In the genomic region with DNA sequence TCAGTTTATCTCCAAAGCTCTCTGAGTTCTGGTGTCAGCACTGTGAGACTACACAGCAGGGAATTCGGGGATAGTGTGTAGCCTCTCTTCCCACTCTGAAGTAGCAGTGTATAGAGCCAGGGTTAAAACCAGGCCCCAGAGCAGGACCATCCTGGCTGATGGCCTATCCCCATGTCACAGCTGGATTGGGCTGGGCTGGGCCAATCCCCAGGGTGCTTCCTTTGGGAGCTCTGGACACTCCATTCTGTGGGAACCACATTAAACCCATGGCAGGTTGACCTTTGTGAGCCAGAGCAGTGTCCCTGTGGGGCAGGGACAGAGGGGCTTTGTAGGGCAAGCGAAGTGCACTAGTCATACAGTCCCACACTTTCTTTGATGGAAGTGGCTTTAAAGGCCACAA, we compare ENCODE assay signal across 22 mouse cellular contexts. TPM values are rescaled to one million over a fixed set of nuclear protein-coding genes. Genes with fewer than 3 reads are reported as not detected.
DNase-seq lines count a peak whose midpoint lies in the region; ATAC-seq and TF ChIP-seq lines count a peak whose summit lies in the region.
"Had no signal": no experiment of that assay in that cellular context is flagged by ENCODE, and none has a peak within 500 bp of the region (broad histone marks: within the 10 kb centered on the region; RNA-seq: fewer than 3 reads in every experiment).

No protein-coding gene starts in this region.

- ATAC-seq in embryonic facial prominence, embryonic 14.5 days (ENCODE audit: low read depth), result no peak
- no peak for ATAC-seq in forebrain, postnatal 0 days
- ATAC-seq: midbrain, embryonic 13.5 days had no signal

- H3K36me3 ChIP-seq in embryonic facial prominence, embryonic 14.5 days (ENCODE audit: control insufficient read depth, insufficient read depth, low read length), result 0 out of 2 replicates have a peak, but pooled peaks cover 4% of the 10 kb centered on the region
- peaks cover 30% of the 10 kb centered on the region for H3K36me3 ChIP-seq in macrophage (ENCODE audit: inconsistent target)
- H3K36me3 ChIP-seq in forebrain, postnatal 0 days (ENCODE audit: insufficient read depth), result no peaks in the 10 kb centered on the region
- H3K36me3 ChIP-seq: forebrain, embryonic 10.5 days; hindbrain, embryonic 12.5 days; liver, embryonic 15.5 days; midbrain, embryonic 13.5 days had no signal

- no peaks in the 10 kb centered on the region for H3K9me3 ChIP-seq in embryonic facial prominence, embryonic 14.5 days (ENCODE audit: control insufficient read depth, low read length)
- no peaks in the 10 kb centered on the region for H3K9me3 ChIP-seq in forebrain, postnatal 0 days (ENCODE audit: low read length)
- H3K9me3 ChIP-seq: forebrain, embryonic 10.5 days; hindbrain, embryonic 12.5 days; liver, embryonic 15.5 days; midbrain, embryonic 13.5 days had no signal

- 0 out of 2 replicates have a peak overlapping the region, but pooled peaks have one; percentile 4 for H3K4me2 ChIP-seq in embryonic facial prominence, embryonic 14.5 days (ENCODE audit: low read depth, low read length)
- H3K4me2 ChIP-seq in forebrain, postnatal 0 days (ENCODE audit: low read depth), result no peak overlapping the region
- H3K4me2 ChIP-seq: hindbrain, embryonic 12.5 days; midbrain, embryonic 13.5 days had no signal

- DNase-seq in heart, postnatal 4 days, result peak; percentile 29
- no peak for DNase-seq in heart, postnatal 36 days
- DNase-seq in embryonic facial prominence, embryonic 14.5 days (ENCODE audit: low spot score), result no peak
- no peak for DNase-seq in spleen, postnatal 36 days (ENCODE audit: low spot score in 2 of 2)
- no peak for DNase-seq in forebrain, postnatal 0 days
- DNase-seq: cerebellum, adult 9-11 months; kidney, postnatal 25 days; right cerebral cortex, postnatal 14 days; thymus, postnatal 14 days had no signal

- peak overlapping the region; percentile 69 for H3K4me3 ChIP-seq in bone marrow macrophage, adult 2 months (ENCODE audit: insufficient read depth, low read length)
- no peak overlapping the region for H3K4me3 ChIP-seq in embryonic facial prominence, embryonic 14.5 days (ENCODE audit: low read depth, low read length)
- H3K4me3 ChIP-seq in macrophage (ENCODE audit: inconsistent target), result peak overlapping the region; percentile 73
- H3K4me3 ChIP-seq in forebrain, postnatal 0 days (ENCODE audit: low read depth, low read length), result no peak overlapping the region
- H3K4me3 ChIP-seq: forebrain, embryonic 10.5 days; hindbrain, embryonic 12.5 days; liver, embryonic 15.5 days; midbrain, embryonic 13.5 days had no signal

- peaks cover 66% of the 10 kb centered on the region for H3K79me2 ChIP-seq in macrophage (ENCODE audit: inconsistent target)

- 75% methylated on average over 2 of the region's 2 CpGs for WGBS in embryonic facial prominence, embryonic 14.5 days
- 91% methylated on average over 2 of the region's 2 CpGs for WGBS in macrophage (ENCODE audit: missing documents)
- 63% methylated on average over 2 of the region's 2 CpGs for WGBS in forebrain, postnatal 0 days

- TF ChIP-seq POLR2A in bone marrow macrophage, adult 2 months (IDR thresholded peaks at IDR 0.05; ENCODE audit: borderline replicate concordance, low read depth, low read length), result no peak

- intact Hi-C loops in heart, postnatal 36 days (cut with DNase I), result no loop called here

- H3K4me1 ChIP-seq in bone marrow macrophage, adult 2 months (ENCODE audit: control insufficient read depth, insufficient read depth, low read length), result peaks cover 39% of the 10 kb centered on the region
- peaks cover 32% of the 10 kb centered on the region for H3K4me1 ChIP-seq in embryonic facial prominence, embryonic 14.5 days (ENCODE audit: control insufficient read depth, insufficient read depth, low read length)
- no peaks in the 10 kb centered on the region for H3K4me1 ChIP-seq in forebrain, postnatal 0 days (ENCODE audit: insufficient read depth)

- H3K27me3 ChIP-seq in embryonic facial prominence, embryonic 14.5 days (replicated peaks; ENCODE audit: control insufficient read depth, insufficient read depth, low read length), result no peaks in the 10 kb centered on the region
- 0 out of 2 replicates have a peak, but pooled peaks cover 3% of the 10 kb centered on the region for H3K27me3 ChIP-seq in forebrain, postnatal 0 days (ENCODE audit: insufficient read depth, low read length)

- H3K27ac ChIP-seq in bone marrow macrophage, adult 2 months (ENCODE audit: insufficient read depth, low read depth, low read length), result peak overlapping the region; percentile 53
- H3K27ac ChIP-seq in embryonic facial prominence, embryonic 14.5 days (replicated peaks; ENCODE audit: low read depth, low read length), result no peak overlapping the region
- H3K27ac ChIP-seq in macrophage, result peak overlapping the region; percentile 80
- H3K27ac ChIP-seq in forebrain, postnatal 0 days (ENCODE audit: low read depth, low read length), result no peak overlapping the region
- H3K27ac ChIP-seq: forebrain, embryonic 10.5 days; hindbrain, embryonic 12.5 days; liver, embryonic 15.5 days; midbrain, embryonic 13.5 days had no signal

- no peak overlapping the region for H3K9ac ChIP-seq in embryonic facial prominence, embryonic 14.5 days (ENCODE audit: low read depth, low read length)
- H3K9ac ChIP-seq in forebrain, postnatal 0 days, result no peak overlapping the region
- H3K9ac ChIP-seq: hindbrain, embryonic 12.5 days; liver, embryonic 15.5 days; midbrain, embryonic 13.5 days had no signal

- TF ChIP-seq CTCF in bone marrow macrophage, adult 2 months (IDR thresholded peaks at IDR 0.05; ENCODE audit: low read depth, low read length), result no peak
- no peak for TF ChIP-seq CTCF in forebrain, postnatal 0 days (IDR thresholded peaks at IDR 0.05; ENCODE audit: low read depth)

RNA-seq across cellular contexts. Expression of a gene that starts 14.5 kb away (rescaled TPM):
- total RNA-seq in heart, postnatal 4 days (2021), result 10 to 100 TPM; 21.0 to 21.4 TPM
- total RNA-seq in heart, postnatal 36 days (2021), result 10 to 100 TPM; 12.0 to 14.5 TPM
- 120 and 145 TPM in 2 replicates for polyA plus RNA-seq in bone marrow macrophage, adult 2 months (2012; ENCODE audit: insufficient read depth, insufficient read length, missing spikeins)
- 20.8 and 30.5 TPM in 2 replicates for polyA plus RNA-seq in embryonic facial prominence, embryonic 14.5 days (2014; fragmentation: Nextera tagmentation; extraction: Ambion mirVana)
- 100 to 1,000 TPM; 101 to 453 (median 231) TPM for total RNA-seq in macrophage (2018; cell fraction: chromatin; rRNA removed)
- total RNA-seq in macrophage (2018; cell fraction: cytosol; rRNA removed), result 1,000 to 10,000 TPM in 19 of 26 experiments, 100 to 1,000 TPM in 7; 684 to 2,171 (median 1,216) TPM
- total RNA-seq in macrophage (2018; cell fraction: nucleus; rRNA removed), result 1,000 to 10,000 TPM in 21 of 26 experiments, 100 to 1,000 TPM in 5; 406 to 2,072 (median 1,304) TPM
- polyA plus RNA-seq in macrophage (2018), result 640 to 2,077 TPM (median 1,213 TPM) in 3 replicates
- 3.4 and 5.8 TPM in 2 replicates for total RNA-seq in forebrain, postnatal 0 days (2014; rRNA removed)
- 3.7 and 4.7 TPM in 2 replicates for polyA plus RNA-seq in forebrain, postnatal 0 days (2015; fragmentation: Nextera tagmentation; extraction: Ambion mirVana)
- total RNA-seq: granulocyte monocyte progenitor cell, adult 5-6 weeks; neutrophil, adult 5-6 weeks had no signal

RNA-seq across cellular contexts. Expression of a gene that starts 35.8 kb away (rescaled TPM):
- total RNA-seq in heart, postnatal 4 days (2021), result under 1 TPM in 1 of 2 experiments, not detected in 1; 0.36 TPM
- total RNA-seq in heart, postnatal 36 days (2021), result under 1 TPM in 1 of 2 experiments, not detected in 1; 0.14 TPM
- polyA plus RNA-seq in bone marrow macrophage, adult 2 months (2012; ENCODE audit: insufficient read depth, insufficient read length, missing spikeins), result not detected in 2 replicates
- 0.72 and 0.98 TPM in 2 replicates for polyA plus RNA-seq in embryonic facial prominence, embryonic 14.5 days (2014; fragmentation: Nextera tagmentation; extraction: Ambion mirVana)
- not detected for total RNA-seq in macrophage (2018; cell fraction: chromatin; rRNA removed)
- under 1 TPM in 7 of 26 experiments, not detected in 19; 0.05 to 0.16 (median 0.10) TPM for total RNA-seq in macrophage (2018; cell fraction: cytosol; rRNA removed)
- not detected for total RNA-seq in macrophage (2018; cell fraction: nucleus; rRNA removed)
- 0.12 TPM in 1 of 3 replicates, not detected in the others for polyA plus RNA-seq in macrophage (2018)
- 0.77 and 1.00 TPM in 2 replicates for total RNA-seq in forebrain, postnatal 0 days (2014; rRNA removed)
- polyA plus RNA-seq in forebrain, postnatal 0 days (2015; fragmentation: Nextera tagmentation; extraction: Ambion mirVana), result 2.1 TPM in 2 replicates
- total RNA-seq: gastrocnemius, adult 18-20 months; granulocyte monocyte progenitor cell, adult 5-6 weeks; neutrophil, adult 5-6 weeks had no signal
- polyA plus RNA-seq: liver, embryonic 15.5 days had no signal

RNA-seq across cellular contexts. Expression of a gene that starts 52.8 kb away (rescaled TPM):
- total RNA-seq in heart, postnatal 4 days (2021), result not detected
- total RNA-seq in heart, postnatal 36 days (2021), result not detected
- polyA plus RNA-seq in bone marrow macrophage, adult 2 months (2012; ENCODE audit: insufficient read depth, insufficient read length, missing spikeins), result not detected in 2 replicates
- 0.21 and 0.35 TPM in 2 replicates for polyA plus RNA-seq in embryonic facial prominence, embryonic 14.5 days (2014; fragmentation: Nextera tagmentation; extraction: Ambion mirVana)
- not detected for total RNA-seq in macrophage (2018; cell fraction: chromatin; rRNA removed)
- not detected for total RNA-seq in macrophage (2018; cell fraction: cytosol; rRNA removed)
- total RNA-seq in macrophage (2018; cell fraction: nucleus; rRNA removed), result not detected
- not detected in 3 replicates for polyA plus RNA-seq in macrophage (2018)
- total RNA-seq in forebrain, postnatal 0 days (2014; rRNA removed), result 0.23 and 1.6 TPM in 2 replicates
- 0.77 and 1.1 TPM in 2 replicates for polyA plus RNA-seq in forebrain, postnatal 0 days (2015; fragmentation: Nextera tagmentation; extraction: Ambion mirVana)
- total RNA-seq: gastrocnemius, adult 18-20 months; granulocyte monocyte progenitor cell, adult 5-6 weeks; megakaryocyte, adult 5-6 weeks; neutrophil, adult 5-6 weeks had no signal
- polyA plus RNA-seq: forebrain, embryonic 10.5 days; heart, embryonic 16.5 days; liver, embryonic 15.5 days; lung, embryonic 16.5 days; midbrain, embryonic 13.5 days; spleen, adult 2 months had no signal

Comparison
In these comparisons a context has a peak if more than half of its experiments do, and no peak if none do; other contexts are left out.
1. H3K27ac ChIP-seq: peak in bone marrow macrophage, adult 2 months (single experiment) and macrophage (single experiment); none in embryonic facial prominence, embryonic 14.5 days (single experiment) and forebrain, postnatal 0 days (single experiment).
2. H3K4me3 ChIP-seq: peak in bone marrow macrophage, adult 2 months (single experiment) and macrophage (single experiment); none in embryonic facial prominence, embryonic 14.5 days (single experiment) and forebrain, postnatal 0 days (single experiment).